In the genomic region with DNA sequence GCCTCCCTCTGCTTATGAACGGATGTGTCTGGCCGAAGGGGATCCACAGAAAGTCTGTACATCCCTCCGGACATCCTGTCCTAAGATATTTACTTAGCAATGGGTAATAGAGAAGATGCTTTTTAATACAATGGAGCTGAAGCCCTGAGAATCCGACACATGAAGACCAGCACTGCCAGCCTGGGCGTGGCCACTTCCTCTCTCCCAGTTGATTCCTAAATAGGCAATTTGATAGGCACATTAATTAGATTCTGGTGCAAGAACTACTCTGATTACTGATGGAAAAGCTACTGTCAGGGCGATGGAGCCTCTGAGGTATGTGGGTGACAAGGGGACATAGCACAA, we compare ENCODE assay signal across 13 mouse cellular contexts.
DNase-seq lines count a peak whose midpoint lies in the region; ATAC-seq lines count a peak whose summit lies in the region.
"Had no signal": no experiment of that assay in that cellular context is flagged by ENCODE, and none has a peak within 500 bp of the region (broad histone marks: within the 10 kb centered on the region; RNA-seq: fewer than 3 reads in every experiment).

No protein-coding gene starts in this region.

- ATAC-seq in neural tube, embryonic 13.5 days (ENCODE audit: low read depth) = no peak
- ATAC-seq: activated CD4-positive, CD25-positive, alpha-beta regulatory T cell, adult 4 months had no signal

- no peak overlapping the region for H3K4me3 ChIP-seq in heart, embryonic 10.5 days
- no peak overlapping the region for H3K4me3 ChIP-seq in hindbrain, embryonic 10.5 days
- no peak overlapping the region for H3K4me3 ChIP-seq in neural tube, embryonic 13.5 days
- H3K4me3 ChIP-seq: liver, embryonic 15.5 days had no signal

- H3K4me2 ChIP-seq in neural tube, embryonic 13.5 days = 0 out of 2 replicates have a peak overlapping the region, but pooled peaks have one; percentile 21
- H3K4me2 ChIP-seq: liver, embryonic 15.5 days had no signal

- H3K27me3 ChIP-seq in heart, embryonic 10.5 days (ENCODE audit: insufficient read depth, poor library complexity, severe bottlenecking) = no peaks in the 10 kb centered on the region
- no peaks in the 10 kb centered on the region for H3K27me3 ChIP-seq in hindbrain, embryonic 10.5 days (ENCODE audit: insufficient read depth, poor library complexity, severe bottlenecking)
- H3K27me3 ChIP-seq in neural tube, embryonic 13.5 days = no peaks in the 10 kb centered on the region

- 78% methylated on average over 6 of the region's 6 CpGs for WGBS in heart, embryonic 10.5 days
- WGBS in hindbrain, embryonic 10.5 days = 59% methylated on average over 6 of the region's 6 CpGs
- 49% methylated on average over 6 of the region's 6 CpGs for WGBS in neural tube, embryonic 13.5 days

- 0 out of 2 replicates have a peak overlapping the region, but pooled peaks have one; percentile 23 for H3K9ac ChIP-seq in neural tube, embryonic 13.5 days
- H3K9ac ChIP-seq: liver, embryonic 15.5 days had no signal

- H3K9me3 ChIP-seq in heart, embryonic 10.5 days = no peaks in the 10 kb centered on the region
- no peaks in the 10 kb centered on the region for H3K9me3 ChIP-seq in hindbrain, embryonic 10.5 days
- H3K9me3 ChIP-seq in neural tube, embryonic 13.5 days = no peaks in the 10 kb centered on the region
- H3K9me3 ChIP-seq: liver, embryonic 15.5 days had no signal

- DNase-seq in heart, embryonic 10.5 days (ENCODE audit: low spot score) = no peak
- DNase-seq in heart, adult 8-10 months (ENCODE audit: low spot score) = no peak
- no peak for DNase-seq in hindbrain, embryonic 10.5 days (ENCODE audit: low spot score)
- DNase-seq in lung, postnatal 14 days = peak; percentile 9
- DNase-seq in adrenal gland, postnatal 36 days = no peak
- DNase-seq in layer of hippocampus, adult 8-10 months (ENCODE audit: low spot score in 2 of 2) = no peak
- no peak for DNase-seq in retina, postnatal 1 day
- DNase-seq: gastrocnemius, postnatal 14 days; right cerebral cortex, adult 18-20 months; thymus, postnatal 4 days had no signal

- peak overlapping the region; percentile 56; the same call in 1 of the 2 replicates for H3K27ac ChIP-seq in heart, embryonic 10.5 days
- H3K27ac ChIP-seq in hindbrain, embryonic 10.5 days = peak overlapping the region; percentile 81
- peak overlapping the region; percentile 87 for H3K27ac ChIP-seq in neural tube, embryonic 13.5 days (replicated peaks)
- H3K27ac ChIP-seq: liver, embryonic 15.5 days had no signal

- no peaks in the 10 kb centered on the region for H3K36me3 ChIP-seq in heart, embryonic 10.5 days
- no peaks in the 10 kb centered on the region for H3K36me3 ChIP-seq in hindbrain, embryonic 10.5 days
- no peaks in the 10 kb centered on the region for H3K36me3 ChIP-seq in neural tube, embryonic 13.5 days
- H3K36me3 ChIP-seq: liver, embryonic 15.5 days had no signal

- H3K4me1 ChIP-seq in heart, embryonic 10.5 days = peaks cover 70% of the 10 kb centered on the region
- H3K4me1 ChIP-seq in hindbrain, embryonic 10.5 days (replicated peaks) = peaks cover 89% of the 10 kb centered on the region
- H3K4me1 ChIP-seq in neural tube, embryonic 13.5 days (replicated peaks) = peaks cover 82% of the 10 kb centered on the region
